ENCODE assay signal across 8 mouse cellular contexts in the genomic region with DNA sequence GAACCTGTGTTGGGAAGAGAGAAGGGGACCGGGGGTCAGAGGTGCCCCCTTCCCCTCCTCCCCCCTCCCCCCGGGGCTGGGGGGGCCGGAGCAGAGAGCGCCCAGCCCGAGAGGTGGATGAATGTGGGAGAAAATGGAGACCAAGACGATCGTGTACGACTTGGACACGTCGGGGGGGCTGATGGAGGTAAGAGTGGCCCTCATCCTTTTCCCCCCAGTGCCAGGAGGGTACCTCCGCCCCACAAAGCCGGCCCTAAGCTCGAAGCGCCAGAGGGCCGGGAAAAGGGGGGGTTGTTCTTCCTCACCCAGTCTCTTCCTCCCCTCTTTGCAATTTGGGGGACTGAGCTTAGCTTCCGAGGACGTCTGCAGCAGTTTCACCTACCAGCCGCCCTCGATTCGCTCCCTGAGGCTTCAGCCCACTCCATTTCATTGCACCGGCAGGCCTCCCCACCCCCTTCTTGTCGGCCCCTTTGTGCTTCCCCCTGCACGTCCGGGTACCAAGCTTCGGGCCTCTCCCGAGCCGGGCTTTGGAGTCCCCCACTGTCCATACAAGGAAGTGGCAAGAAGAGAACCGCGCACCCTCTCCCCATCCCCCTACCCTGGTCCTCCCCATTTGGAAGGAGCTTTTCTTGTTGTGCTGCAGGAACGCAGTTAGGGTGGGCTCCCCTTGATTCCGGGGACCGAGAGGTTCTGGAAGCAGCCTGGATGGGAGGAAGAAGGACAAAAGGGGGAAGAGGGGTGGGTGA. TPM values are rescaled to one million over a fixed set of nuclear protein-coding genes. Genes with fewer than 3 reads are reported as not detected.
DNase-seq lines count a peak whose midpoint lies in the region; ATAC-seq lines count a peak whose summit lies in the region.

No protein-coding gene starts in this region.

- DNase-seq in heart, adult 11 months: peak; percentile 98
- no peak for DNase-seq in heart, postnatal 25 days (ENCODE audit: low spot score)
- DNase-seq in cerebellum, postnatal 14 days: peak; percentile 59 to 72
- peak; percentile 49 to 59 for DNase-seq in heart, adult 9 months (ENCODE audit: low spot score in 2 of 2)
- DNase-seq in neural tube, embryonic 11.5 days (ENCODE audit: low spot score): peak; percentile 63
- peak; percentile 74 for DNase-seq in testis, postnatal 10 days (ENCODE audit: low spot score)

- WGBS in kidney, embryonic 15.5 days: under 1% methylated on average over 29 of the region's 32 CpGs
- WGBS in liver, embryonic 12.5 days (ENCODE audit: insufficient replicate concordance): 2% methylated on average over 23 of the region's 32 CpGs
- WGBS in neural tube, embryonic 11.5 days: under 1% methylated on average over 20 of the region's 32 CpGs

- peaks cover 26% of the 10 kb centered on the region for H3K36me3 ChIP-seq in kidney, embryonic 15.5 days
- H3K36me3 ChIP-seq in liver, embryonic 12.5 days: peaks cover 32% of the 10 kb centered on the region
- no peaks in the 10 kb centered on the region for H3K36me3 ChIP-seq in neural tube, embryonic 11.5 days (ENCODE audit: control insufficient read depth, insufficient read depth, low read length)

- intact Hi-C loops in heart, postnatal 25 days (cut with DNase I): no loop called here

- H3K9ac ChIP-seq in kidney, embryonic 15.5 days: peak overlapping the region; percentile 99
- peak overlapping the region; percentile 100 for H3K9ac ChIP-seq in liver, embryonic 12.5 days
- H3K9ac ChIP-seq in neural tube, embryonic 11.5 days (ENCODE audit: low read length): peak overlapping the region; percentile 96

- H3K27ac ChIP-seq in kidney, embryonic 15.5 days: peak overlapping the region; percentile 95
- peak overlapping the region; percentile 93 for H3K27ac ChIP-seq in liver, embryonic 12.5 days
- peak overlapping the region; percentile 86 for H3K27ac ChIP-seq in neural tube, embryonic 11.5 days (ENCODE audit: low read depth, low read length)

- peaks cover 9% of the 10 kb centered on the region; the same call in 1 of the 2 replicates for H3K27me3 ChIP-seq in kidney, embryonic 15.5 days
- H3K27me3 ChIP-seq in liver, embryonic 12.5 days (replicated peaks): peaks cover 9% of the 10 kb centered on the region
- H3K27me3 ChIP-seq in neural tube, embryonic 11.5 days (ENCODE audit: control insufficient read depth, insufficient read depth, low read length): no peaks in the 10 kb centered on the region

- no peak for ATAC-seq in kidney, embryonic 15.5 days (replicated peaks; ENCODE audit: low FRiP score)
- ATAC-seq in liver, embryonic 12.5 days: no peak
- no peak for ATAC-seq in neural tube, embryonic 11.5 days (ENCODE audit: insufficient read depth, low FRiP score, low TSS enrichment)

- H3K4me3 ChIP-seq in kidney, embryonic 15.5 days (replicated peaks): peak overlapping the region; percentile 100
- peak overlapping the region; percentile 100 for H3K4me3 ChIP-seq in liver, embryonic 12.5 days
- peak overlapping the region; percentile 100 for H3K4me3 ChIP-seq in neural tube, embryonic 11.5 days (ENCODE audit: low read depth, low read length)

- H3K4me1 ChIP-seq in kidney, embryonic 15.5 days: peaks cover 22% of the 10 kb centered on the region
- H3K4me1 ChIP-seq in liver, embryonic 12.5 days: peaks cover 42% of the 10 kb centered on the region
- H3K4me1 ChIP-seq in neural tube, embryonic 11.5 days (ENCODE audit: control insufficient read depth, insufficient read depth, low read length): peaks cover 8% of the 10 kb centered on the region; the same call in 1 of the 2 replicates

- peak overlapping the region; percentile 84 for H3K4me2 ChIP-seq in kidney, embryonic 15.5 days
- peak overlapping the region; percentile 85 for H3K4me2 ChIP-seq in liver, embryonic 12.5 days
- H3K4me2 ChIP-seq in neural tube, embryonic 11.5 days (ENCODE audit: low read depth): peak overlapping the region; percentile 66

- no peaks in the 10 kb centered on the region for H3K9me3 ChIP-seq in kidney, embryonic 15.5 days (replicated peaks)
- no peaks in the 10 kb centered on the region for H3K9me3 ChIP-seq in liver, embryonic 12.5 days (replicated peaks)
- H3K9me3 ChIP-seq in neural tube, embryonic 11.5 days (ENCODE audit: control insufficient read depth, low read length): no peaks in the 10 kb centered on the region

RNA-seq across cellular contexts. Expression of gene Phf12, which starts 0.8 kb away (rescaled TPM):
- total RNA-seq in heart, postnatal 25 days (2021): 10 to 100 TPM; 23.7 to 28.6 TPM
- 15.0 and 20.5 TPM in 2 replicates for polyA plus RNA-seq in kidney, embryonic 15.5 days (2015; fragmentation: Nextera tagmentation; extraction: Ambion mirVana)
- 13.6 and 13.8 TPM in 2 replicates for polyA plus RNA-seq in liver, embryonic 12.5 days (2016; fragmentation: Nextera tagmentation; extraction: Ambion mirVana)
- 17.8 and 19.6 TPM in 2 replicates for polyA plus RNA-seq in neural tube, embryonic 11.5 days (2014; fragmentation: Nextera tagmentation; extraction: Ambion mirVana)

RNA-seq across cellular contexts. Expression of gene Dhrs13, which starts 48.7 kb away (rescaled TPM):
- 1 to 10 TPM; 3.2 to 4.4 TPM for total RNA-seq in heart, postnatal 25 days (2021)
- polyA plus RNA-seq in kidney, embryonic 15.5 days (2015; fragmentation: Nextera tagmentation; extraction: Ambion mirVana): 16.6 and 18.3 TPM in 2 replicates
- polyA plus RNA-seq in liver, embryonic 12.5 days (2016; fragmentation: Nextera tagmentation; extraction: Ambion mirVana): 25.4 and 26.4 TPM in 2 replicates
- polyA plus RNA-seq in neural tube, embryonic 11.5 days (2014; fragmentation: Nextera tagmentation; extraction: Ambion mirVana): 18.4 and 19.4 TPM in 2 replicates

RNA-seq across cellular contexts. Expression of gene Sez6, which starts 52.8 kb away (rescaled TPM):
- under 1 TPM; 0.21 to 0.22 TPM for total RNA-seq in heart, postnatal 25 days (2021)
- 0.44 TPM in 1 of 2 replicates, not detected in the other for polyA plus RNA-seq in kidney, embryonic 15.5 days (2015; fragmentation: Nextera tagmentation; extraction: Ambion mirVana)
- polyA plus RNA-seq in liver, embryonic 12.5 days (2016; fragmentation: Nextera tagmentation; extraction: Ambion mirVana): 0.05 TPM in 1 of 2 replicates, not detected in the other
- polyA plus RNA-seq in neural tube, embryonic 11.5 days (2014; fragmentation: Nextera tagmentation; extraction: Ambion mirVana): 12.4 and 13.8 TPM in 2 replicates

RNA-seq across cellular contexts. Expression of gene Flot2, which starts 54.4 kb away (rescaled TPM):
- total RNA-seq in heart, postnatal 25 days (2021): 10 to 100 TPM; 59.3 to 61.2 TPM
- polyA plus RNA-seq in kidney, embryonic 15.5 days (2015; fragmentation: Nextera tagmentation; extraction: Ambion mirVana): 46.1 and 53.2 TPM in 2 replicates
- polyA plus RNA-seq in liver, embryonic 12.5 days (2016; fragmentation: Nextera tagmentation; extraction: Ambion mirVana): 31.7 and 32.0 TPM in 2 replicates
- polyA plus RNA-seq in neural tube, embryonic 11.5 days (2014; fragmentation: Nextera tagmentation; extraction: Ambion mirVana): 60.8 and 62.9 TPM in 2 replicates
